Mouse (Mus musculus): ENCODE measurements around the gene Dlg1.

DNA sequence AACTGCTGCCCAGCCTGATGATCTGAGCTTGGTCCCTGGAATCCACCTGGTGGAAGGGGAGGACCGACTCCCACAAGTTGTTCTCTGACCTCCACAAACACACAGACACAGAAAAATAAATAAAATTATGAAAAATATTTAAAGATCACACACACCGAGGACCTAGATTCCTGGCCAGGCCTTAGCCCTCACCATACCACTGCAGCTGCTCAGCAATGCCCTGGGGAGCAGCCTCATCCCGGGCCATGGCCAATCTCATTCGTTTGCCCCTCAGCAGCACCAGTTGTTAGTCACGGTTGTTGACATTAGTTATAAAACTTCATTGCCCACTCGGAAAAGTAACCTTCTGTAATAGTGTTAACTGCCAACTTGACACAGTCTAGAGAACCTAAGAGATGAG is 214.8 kb downstream of the Dlg1 start:
- TF ChIP-seq CTCF (IDR thresholded peaks at IDR 0.05; ENCODE audit: low read depth) (no peak), EP300 (IDR thresholded peaks at IDR 0.05; ENCODE audit: low read depth) (no peak)

Data from heart, postnatal 0 days (tissue).